In genomic region chr1:121335789-121336188, GRCm38 (mm10) we compare ENCODE assay signal across 33 mouse cellular contexts.
"Had no signal": no experiment of that assay in that cellular context is flagged by ENCODE, and none has a peak within 500 bp of the region (broad histone marks: within the 10 kb centered on the region; RNA-seq: fewer than 3 reads in every experiment).

No protein-coding gene starts in this region.

- H3K9me3 ChIP-seq: heart, embryonic 10.5 days; heart, embryonic 13.5 days; hindbrain, embryonic 10.5 days; hindbrain, embryonic 12.5 days; hindbrain, embryonic 13.5 days; hindbrain, embryonic 15.5 days; kidney, embryonic 15.5 days had no signal

- H3K4me3 ChIP-seq: heart, adult 2 months; heart, embryonic 10.5 days; heart, embryonic 12.5 days; heart, embryonic 13.5 days; heart, embryonic 15.5 days; hindbrain, embryonic 10.5 days; hindbrain, embryonic 12.5 days; hindbrain, embryonic 13.5 days; hindbrain, embryonic 15.5 days; kidney, embryonic 15.5 days; layer of hippocampus, adult 2 months had no signal

- ATAC-seq: hindbrain, embryonic 16.5 days; hindbrain, postnatal 0 days; inflammation-experienced regulatory T-cells, adult 6 months; intestine, embryonic 16.5 days had no signal

- H3K4me2 ChIP-seq: heart, embryonic 11.5 days; heart, embryonic 12.5 days; heart, embryonic 13.5 days; heart, embryonic 15.5 days; hindbrain, embryonic 12.5 days; hindbrain, embryonic 13.5 days; hindbrain, embryonic 14.5 days; hindbrain, embryonic 15.5 days; kidney, embryonic 15.5 days had no signal

- H3K36me3 ChIP-seq: heart, embryonic 15.5 days; hindbrain, embryonic 12.5 days; hindbrain, embryonic 15.5 days; kidney, embryonic 15.5 days had no signal

- H3K9ac ChIP-seq: heart, embryonic 12.5 days; heart, embryonic 13.5 days; heart, embryonic 15.5 days; hindbrain, embryonic 12.5 days; hindbrain, embryonic 13.5 days; hindbrain, embryonic 14.5 days; hindbrain, embryonic 15.5 days; kidney, embryonic 15.5 days had no signal

- H3K27me3 ChIP-seq: heart, embryonic 12.5 days; heart, embryonic 13.5 days; heart, embryonic 15.5 days; hindbrain, embryonic 12.5 days; hindbrain, embryonic 13.5 days; hindbrain, embryonic 15.5 days; kidney, embryonic 15.5 days had no signal

- DNase-seq: heart, adult 2 months; heart, postnatal 10 days; heart, postnatal 14 days; heart, postnatal 36 days; kidney, adult 11 months; kidney, adult 18-20 months; kidney, adult 2 months; kidney, adult 8-10 months; kidney, adult 9 months; kidney, postnatal 10 days; kidney, postnatal 14 days; kidney, postnatal 25 days; kidney, postnatal 36 days; kidney, postnatal 4 days; layer of hippocampus, adult 9-11 months; layer of hippocampus, postnatal 36 days had no signal

- H3K27ac ChIP-seq: heart, adult 2 months; heart, embryonic 10.5 days; heart, embryonic 13.5 days; heart, embryonic 15.5 days; hindbrain, embryonic 10.5 days; hindbrain, embryonic 12.5 days; hindbrain, embryonic 13.5 days; hindbrain, embryonic 14.5 days; hindbrain, embryonic 15.5 days; hindbrain, postnatal 0 days; kidney, embryonic 15.5 days; kidney, postnatal 0 days; layer of hippocampus, adult 2 months had no signal

- H3K4me1 ChIP-seq: heart, embryonic 10.5 days; heart, embryonic 12.5 days; heart, embryonic 13.5 days; heart, embryonic 15.5 days; hindbrain, embryonic 10.5 days; hindbrain, embryonic 12.5 days; hindbrain, embryonic 13.5 days; hindbrain, embryonic 15.5 days; kidney, embryonic 15.5 days had no signal
